Mouse (Mus musculus): Measurements from ENCODE around the gene Gal3st2c. TPM values are rescaled to one million over a fixed set of nuclear protein-coding genes. Genes with fewer than 3 reads are reported as not detected.
"Not testable (repeated sequence)": the region's sequence is repeated elsewhere in the genome, so short reads cannot be mapped to it uniquely, and the experiment has no call there.

Gene Gal3st2c
- polyA plus RNA-seq, 1 experiment from 2014 or later: not detected

GRCm38 (mm10) chr1:94052373-94052772 is 62.1 kb downstream of the Gal3st2c start, which contains the start of gene Pdcd1:
TSS of gene Pdcd1 (minus strand) at chr1:94052553.
- Histone ChIP-seq H3K4me1 (0 out of 2 replicates have a peak, but pooled peaks cover 2% of the 10 kb centered on the region), H3K27ac (no peak within 1 kb of the TSS), H3K9ac (no peak within 1 kb of the TSS), H3K9me3 (replicated peaks) (no peaks in the 10 kb centered on the region), H3K4me2 (replicated peaks) (no peak within 1 kb of the TSS), H3K4me3 (no peak within 1 kb of the TSS), H3K27me3 (no peaks in the 10 kb centered on the region), H3K36me3 (no peaks in the 10 kb centered on the region)
- 68% methylated on average over 6 of the region's 6 CpGs for WGBS
- no peak for ATAC-seq (ENCODE audit: low FRiP score)

GRCm38 (mm10) chr1:94053530-94054216 is 63.4 kb downstream of the Gal3st2c start:
- Histone ChIP-seq H3K4me3 (no peak overlapping the region), H3K27me3 (no peaks in the 10 kb centered on the region), H3K9me3 (replicated peaks) (no peaks in the 10 kb centered on the region), H3K4me1 (0 out of 2 replicates have a peak, but pooled peaks cover 2% of the 10 kb centered on the region), H3K9ac (no peak overlapping the region), H3K27ac (no peak overlapping the region), H3K4me2 (replicated peaks) (no peak overlapping the region), H3K36me3 (no peaks in the 10 kb centered on the region)
- WGBS: 66% methylated on average over 7 of the region's 7 CpGs
- ATAC-seq (ENCODE audit: low FRiP score): no peak

- H3K4me1 ChIP-seq: 0 out of 2 replicates have a peak, but pooled peaks cover 2% of the 10 kb centered on the region
- no peaks in the 10 kb centered on the region for H3K36me3 ChIP-seq
- H3K4me2 ChIP-seq (replicated peaks): no peak overlapping the region
- ATAC-seq (ENCODE audit: low FRiP score): no peak
- H3K27ac ChIP-seq: no peak overlapping the region
- no peaks in the 10 kb centered on the region for H3K27me3 ChIP-seq
- H3K4me3 ChIP-seq: no peak overlapping the region
- WGBS: 76% methylated on average over 1 of the region's 1 CpGs
- H3K9me3 ChIP-seq (replicated peaks): no peaks in the 10 kb centered on the region
- H3K9ac ChIP-seq: no peak overlapping the region
Observed at GRCm38 (mm10) chr1:94054481-94054880, 64.2 kb downstream of the Gal3st2c start.

GRCm38 (mm10) chr1:94055966-94056365 is 65.7 kb downstream of the Gal3st2c start:
- H3K9me3 ChIP-seq (replicated peaks): no peaks in the 10 kb centered on the region
- no peak for ATAC-seq (ENCODE audit: low FRiP score)
- H3K4me1 ChIP-seq: 0 out of 2 replicates have a peak, but pooled peaks cover 2% of the 10 kb centered on the region
- no peak overlapping the region for H3K9ac ChIP-seq
- H3K27ac ChIP-seq: no peak overlapping the region
- no peak overlapping the region for H3K4me3 ChIP-seq
- H3K4me2 ChIP-seq (replicated peaks): no peak overlapping the region
- 84% methylated on average over 3 of the region's 3 CpGs for WGBS
- no peaks in the 10 kb centered on the region for H3K36me3 ChIP-seq
- no peaks in the 10 kb centered on the region for H3K27me3 ChIP-seq

GRCm38 (mm10) chr1:94057401-94057800 is 67.1 kb downstream of the Gal3st2c start:
- 95% methylated on average over 2 of the region's 2 CpGs for WGBS
- H3K9me3 ChIP-seq (replicated peaks): no peaks in the 10 kb centered on the region
- no peak overlapping the region for H3K9ac ChIP-seq
- H3K4me1 ChIP-seq: 0 out of 2 replicates have a peak, but pooled peaks cover 2% of the 10 kb centered on the region
- H3K4me3 ChIP-seq: no peak overlapping the region
- H3K36me3 ChIP-seq: no peaks in the 10 kb centered on the region
- ATAC-seq (ENCODE audit: low FRiP score): no peak
- no peaks in the 10 kb centered on the region for H3K27me3 ChIP-seq
- H3K4me2 ChIP-seq (replicated peaks): no peak overlapping the region
- H3K27ac ChIP-seq: no peak overlapping the region

GRCm38 (mm10) chr1:94058281-94058680 is 68.0 kb downstream of the Gal3st2c start:
- H3K4me3 ChIP-seq; H3K9me3 ChIP-seq (replicated peaks): not testable (repeated sequence)

More at GRCm38 (mm10) chr1:94058281-94058680, 68.0 kb downstream of the Gal3st2c start:
- not testable (repeated sequence) for H3K4me2 ChIP-seq (replicated peaks); H3K27ac ChIP-seq; H3K36me3 ChIP-seq; H3K9ac ChIP-seq; H3K4me1 ChIP-seq; H3K27me3 ChIP-seq; ATAC-seq (ENCODE audit: low FRiP score)
- WGBS: 69% methylated on average over 1 of the region's 1 CpGs

Other genes with a start within 250 kb of the Gal3st2c start
- 106 and 110 TPM in 2 replicates for gene Atg4b, start 239.0 kb upstream of the Gal3st2c start, polyA plus RNA-seq (2016; fragmentation: Nextera tagmentation; extraction: Ambion mirVana)
- gene Thap4, start 235.6 kb upstream of the Gal3st2c start, polyA plus RNA-seq (2016; fragmentation: Nextera tagmentation; extraction: Ambion mirVana): 39.5 and 39.9 TPM in 2 replicates
- gene Dtymk, start 188.6 kb upstream of the Gal3st2c start, polyA plus RNA-seq (2016; fragmentation: Nextera tagmentation; extraction: Ambion mirVana): 193 and 194 TPM in 2 replicates
- gene Ing5, start 186.5 kb upstream of the Gal3st2c start, polyA plus RNA-seq (2016; fragmentation: Nextera tagmentation; extraction: Ambion mirVana): 15.0 and 15.8 TPM in 2 replicates
- gene D2hgdh, start 165.6 kb upstream of the Gal3st2c start, polyA plus RNA-seq (2016; fragmentation: Nextera tagmentation; extraction: Ambion mirVana): 16.8 and 17.0 TPM in 2 replicates
- gene Gal3st2, start 129.2 kb upstream of the Gal3st2c start, polyA plus RNA-seq (2016; fragmentation: Nextera tagmentation; extraction: Ambion mirVana): not detected in 2 replicates
- gene Gal3st2b, start 72.2 kb upstream of the Gal3st2c start, polyA plus RNA-seq (2016; fragmentation: Nextera tagmentation; extraction: Ambion mirVana): 0.08 TPM in 1 of 2 replicates, not detected in the other
- not detected in 2 replicates for gene Neu4, start 29.9 kb downstream of the Gal3st2c start, polyA plus RNA-seq (2016; fragmentation: Nextera tagmentation; extraction: Ambion mirVana)
- 0.10 TPM in 1 of 2 replicates, not detected in the other for gene Pdcd1, start 62.0 kb downstream of the Gal3st2c start, polyA plus RNA-seq (2016; fragmentation: Nextera tagmentation; extraction: Ambion mirVana)

Measured in hindbrain, embryonic 12.5 days (tissue).